Mouse (Mus musculus) hindbrain, embryonic 15.5 days (tissue): ENCODE measurements around the gene Dennd1c. TPM values are rescaled to one million over a fixed set of nuclear protein-coding genes. Genes with fewer than 3 reads are reported as not detected.

Experiments used
- ATAC-seq: fragments of 200-750 bp; cut with Nextera tagmentation; 2 replicates; pipeline ENCODE4 v1.8.0; 2017; ENCODE audit warnings: low read depth, moderate number of reproducible peaks, moderate TSS enrichment; ENCODE audit not compliant: low FRiP score
- H3K27ac ChIP-seq: fragments of 300-500 bp; sonication (generic); replicated peaks from 2 replicates; pipeline ENCODE4 v1.5.1; 2015; ENCODE audit warnings: mild to moderate bottlenecking, inconsistent platforms
- H3K27me3 ChIP-seq: fragments of 300-500 bp; sonication (generic); 2 replicates; pipeline ENCODE4 v1.6.1; 2015; ENCODE audit warnings: control low read depth, inconsistent platforms
- H3K36me3 ChIP-seq: fragments of 300-500 bp; sonication (generic); 2 replicates; pipeline ENCODE4 v1.6.1; 2015; ENCODE audit warnings: control low read depth, inconsistent platforms
- H3K4me1 ChIP-seq: fragments of 300-500 bp; sonication (generic); replicated peaks from 2 replicates; pipeline ENCODE4 v1.6.1; 2015; ENCODE audit warnings: control low read depth, inconsistent platforms
- H3K4me2 ChIP-seq: fragments of 300-500 bp; sonication (generic); 2 replicates; pipeline ENCODE4 v1.6.1; 2015; ENCODE audit warnings: moderate library complexity, mild to moderate bottlenecking, inconsistent platforms
- H3K4me3 ChIP-seq: fragments of 300-500 bp; sonication (generic); 2 replicates; pipeline ENCODE4 v1.5.1; 2015; ENCODE audit warnings: mild to moderate bottlenecking, inconsistent platforms
- H3K9ac ChIP-seq: fragments of 300-500 bp; sonication (generic); 2 replicates; pipeline ENCODE4 v1.6.1; 2015; ENCODE audit warnings: inconsistent platforms
- H3K9me3 ChIP-seq: fragments of 300-500 bp; sonication (generic); 2 replicates; pipeline ENCODE4 v1.6.1; 2016; ENCODE audit warnings: control low read depth, inconsistent platforms
- WGBS: fragments of 180-500 bp; shearing (Covaris S2); methylation state at CpG from one replicate; pipeline ENCODE4 v1.1.7; 2015; 5-methylcytosine and 5-hydroxymethylcytosine counted together
- polyA plus RNA-seq: library from polyadenylated mRNA; unstranded; fragments of >200 nt; fragmentation: Nextera tagmentation; extraction: Ambion mirVana; gene quantifications from 2 replicates; pipeline ENCODE4 v1.2.1, GENCODE M21; 2015

Gene Dennd1c
- polyA plus RNA-seq, 1 experiment from 2014 or later: 4.3 TPM

DNA sequence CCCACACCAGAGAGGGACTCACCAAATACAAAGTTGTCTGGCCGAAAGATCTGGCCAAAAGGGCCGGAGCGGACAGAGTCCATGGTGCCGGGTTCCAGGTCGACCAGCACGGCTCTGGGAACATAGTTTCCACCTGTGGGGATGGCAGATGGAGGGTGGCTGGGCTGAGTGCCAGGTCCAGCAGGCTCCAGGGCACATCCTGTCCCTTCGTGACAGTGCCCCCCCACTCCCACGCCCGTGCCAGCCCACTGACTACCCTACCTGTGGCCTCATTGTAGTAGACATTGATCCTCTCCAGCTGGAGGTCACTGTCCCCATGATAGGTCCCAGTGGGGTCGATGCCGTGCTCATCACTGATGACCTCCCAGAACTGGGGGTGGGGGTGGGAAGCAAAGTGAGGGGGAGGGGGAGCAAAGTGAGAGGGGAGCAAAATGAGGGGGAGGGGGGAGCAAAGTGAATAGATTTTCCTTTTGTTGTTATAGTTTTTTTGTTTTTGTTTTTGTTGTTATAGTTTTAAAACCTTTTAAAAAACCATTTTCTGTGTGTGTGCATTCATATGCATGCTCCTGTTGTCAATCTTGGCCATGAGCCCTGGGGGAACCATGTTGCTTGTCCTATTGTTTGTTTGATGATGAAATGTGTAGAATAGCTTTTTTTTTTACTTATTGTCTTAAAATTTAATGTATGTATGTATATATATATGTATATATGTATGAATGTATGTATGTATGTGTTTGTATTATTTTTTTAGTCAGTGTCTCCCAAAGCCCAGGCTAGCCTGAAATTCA lies 7.8 kb upstream of the Dennd1c start:
- peaks cover 30% of the 10 kb centered on the region for H3K4me1 ChIP-seq
- H3K9me3 ChIP-seq: no peaks in the 10 kb centered on the region
- peak overlapping the region; percentile 66 for H3K4me2 ChIP-seq
- no peak overlapping the region for H3K27ac ChIP-seq
- ATAC-seq: no peak
- H3K36me3 ChIP-seq: peaks cover 14% of the 10 kb centered on the region
- WGBS: 83% methylated on average over 11 of the region's 11 CpGs
- peak overlapping the region; percentile 72 for H3K9ac ChIP-seq
- no peaks in the 10 kb centered on the region for H3K27me3 ChIP-seq
- peak overlapping the region; percentile 57 for H3K4me3 ChIP-seq

DNA sequence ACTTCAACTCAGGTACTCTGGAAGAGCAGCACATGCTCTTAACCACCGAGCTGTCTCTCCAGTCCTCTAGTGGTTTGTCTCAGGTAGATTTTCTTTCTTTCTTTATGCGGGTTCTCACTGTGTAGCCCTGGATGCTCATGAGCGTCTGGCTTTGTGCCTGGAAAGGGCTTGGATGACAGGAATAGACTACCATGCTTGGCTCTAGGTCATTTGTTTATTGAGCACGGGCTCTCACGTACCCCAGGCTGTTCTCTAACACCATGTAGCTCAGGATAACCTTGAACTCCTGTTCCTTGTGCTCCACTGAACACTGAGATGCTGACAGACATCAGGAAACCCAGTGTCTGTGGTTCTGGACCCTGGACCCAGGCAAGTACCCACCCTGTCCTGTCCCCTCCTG lies 4.2 kb upstream of the Dennd1c start:
- Histone ChIP-seq H3K4me3 (no peak overlapping the region), H3K9ac (no peak overlapping the region), H3K4me1 (peaks cover 30% of the 10 kb centered on the region), H3K27me3 (no peaks in the 10 kb centered on the region), H3K4me2 (no peak overlapping the region), H3K36me3 (peaks cover 28% of the 10 kb centered on the region), H3K9me3 (no peaks in the 10 kb centered on the region), H3K27ac (no peak overlapping the region)
- ATAC-seq: no peak
- 75% methylated on average over 5 of the region's 5 CpGs for WGBS

DNA sequence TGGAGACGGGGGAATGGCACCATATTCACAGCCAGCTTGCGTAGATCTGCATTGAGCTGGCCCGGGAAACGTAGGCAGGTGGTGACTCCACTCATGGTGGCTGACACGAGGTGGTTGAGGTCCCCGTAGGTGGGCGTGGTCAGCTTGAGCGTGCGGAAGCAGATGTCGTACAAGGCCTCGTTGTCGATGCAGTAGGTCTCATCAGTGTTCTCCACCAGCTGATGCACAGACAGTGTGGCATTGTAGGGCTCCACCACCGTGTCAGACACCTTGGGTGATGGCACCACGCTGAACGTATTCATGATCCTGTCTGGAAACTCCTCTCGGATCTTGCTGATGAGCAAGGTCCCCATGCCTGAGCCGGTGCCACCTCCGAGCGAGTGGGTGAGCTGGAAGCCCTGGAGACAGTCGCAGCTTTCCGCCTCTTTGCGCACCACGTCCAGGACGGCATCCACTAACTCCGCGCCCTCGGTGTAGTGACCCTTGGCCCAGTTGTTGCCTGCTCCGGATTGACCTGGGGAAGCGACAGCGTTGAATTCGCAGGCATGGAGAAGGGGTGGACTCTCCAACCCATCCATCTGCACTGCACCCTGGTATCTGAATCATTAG lies 3.0 kb upstream of the Dennd1c start:
- WGBS: 95% methylated on average over 31 of the region's 31 CpGs
- Histone ChIP-seq H3K9ac (no peak overlapping the region), H3K9me3 (no peaks in the 10 kb centered on the region), H3K27me3 (no peaks in the 10 kb centered on the region), H3K4me3 (no peak overlapping the region), H3K36me3 (peaks cover 28% of the 10 kb centered on the region), H3K27ac (no peak overlapping the region), H3K4me2 (no peak overlapping the region), H3K4me1 (peaks cover 29% of the 10 kb centered on the region)
- ATAC-seq: no peak

DNA sequence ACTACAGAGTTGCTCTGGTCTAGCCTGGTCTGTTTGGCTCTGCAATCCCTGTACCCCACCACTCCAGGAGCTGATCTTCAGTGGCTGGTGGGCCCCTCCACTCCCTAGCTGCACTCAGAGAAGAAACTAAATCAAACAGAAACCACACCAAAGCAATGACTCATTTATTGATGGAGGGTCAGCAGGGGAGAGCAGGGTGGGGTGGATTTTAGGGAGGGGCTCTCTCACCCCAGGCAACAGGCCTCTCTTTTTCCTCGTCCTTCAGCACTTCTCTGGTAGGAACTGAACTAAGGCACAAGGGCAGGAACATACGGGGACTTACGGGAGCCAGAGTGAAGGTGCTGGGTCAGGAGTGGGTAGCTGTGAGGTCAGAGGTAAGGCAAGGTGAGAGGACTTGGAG lies 1.6 kb upstream of the Dennd1c start:
- no peak overlapping the region for H3K4me3 ChIP-seq
- H3K4me1 ChIP-seq: peaks cover 18% of the 10 kb centered on the region
- H3K27ac ChIP-seq: no peak overlapping the region
- peaks cover 28% of the 10 kb centered on the region for H3K36me3 ChIP-seq
- WGBS: 77% methylated on average over 3 of the region's 3 CpGs
- no peak for ATAC-seq
- no peak overlapping the region for H3K4me2 ChIP-seq
- no peaks in the 10 kb centered on the region for H3K9me3 ChIP-seq
- no peak overlapping the region for H3K9ac ChIP-seq
- no peaks in the 10 kb centered on the region for H3K27me3 ChIP-seq

DNA sequence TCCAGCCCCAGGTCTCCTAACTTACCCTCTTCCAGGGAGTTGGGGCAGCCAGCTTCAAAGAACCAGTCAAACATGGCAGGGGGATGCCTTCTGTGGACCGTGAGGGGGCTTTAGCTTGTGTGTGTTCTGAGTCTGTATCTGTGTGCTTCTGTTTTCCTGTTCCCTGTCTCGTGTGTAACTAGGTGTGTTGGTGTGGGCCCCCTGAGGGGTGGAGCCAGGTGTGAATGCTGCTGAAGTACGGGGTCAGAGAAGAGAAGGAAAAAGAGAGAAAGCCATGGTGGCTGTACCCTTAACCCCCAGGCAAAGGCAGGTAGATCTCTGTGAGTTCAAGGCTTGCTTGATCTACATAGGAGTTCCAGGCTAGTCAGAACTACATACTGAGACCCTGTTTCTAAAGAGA lies 1.4 kb downstream of the Dennd1c start:
- Histone ChIP-seq H3K9ac (no peak overlapping the region), H3K27ac (no peak overlapping the region), H3K4me3 (no peak overlapping the region), H3K36me3 (peaks cover 22% of the 10 kb centered on the region), H3K4me1 (no peaks in the 10 kb centered on the region), H3K9me3 (no peaks in the 10 kb centered on the region), H3K27me3 (no peaks in the 10 kb centered on the region), H3K4me2 (no peak overlapping the region)
- no peak for ATAC-seq
- 56% methylated on average over 3 of the region's 3 CpGs for WGBS

DNA sequence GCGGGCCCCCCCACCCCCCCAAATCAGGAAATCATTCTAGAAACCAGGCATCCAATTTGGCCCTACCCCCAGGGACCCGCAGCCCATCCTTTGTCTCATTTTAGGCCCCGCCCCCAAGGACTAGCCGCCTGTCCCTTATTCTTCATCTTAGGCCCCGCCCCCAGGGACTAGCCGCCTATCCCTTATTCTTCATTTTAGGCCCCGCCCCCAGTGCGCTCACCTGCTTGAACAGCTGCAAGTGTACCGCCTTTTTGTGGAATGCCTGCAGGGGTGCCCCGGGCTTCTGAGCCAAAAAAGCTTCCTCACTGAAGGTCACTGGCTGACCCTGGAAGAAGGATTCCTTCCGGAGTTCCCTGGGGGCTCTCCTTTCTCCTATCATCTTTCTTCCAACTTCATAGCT lies 7.6 kb downstream of the Dennd1c start:
- peak overlapping the region; percentile 18 for H3K4me3 ChIP-seq
- no peaks in the 10 kb centered on the region for H3K27me3 ChIP-seq
- H3K36me3 ChIP-seq: no peaks in the 10 kb centered on the region
- ATAC-seq: peak; percentile 53; the same call in 1 of the 2 replicates
- no peak overlapping the region for H3K27ac ChIP-seq
- no peaks in the 10 kb centered on the region for H3K4me1 ChIP-seq
- H3K9ac ChIP-seq: no peak overlapping the region
- peak overlapping the region; percentile 44 for H3K4me2 ChIP-seq
- WGBS: 3% methylated on average over 11 of the region's 11 CpGs
- H3K9me3 ChIP-seq: no peaks in the 10 kb centered on the region

DNA sequence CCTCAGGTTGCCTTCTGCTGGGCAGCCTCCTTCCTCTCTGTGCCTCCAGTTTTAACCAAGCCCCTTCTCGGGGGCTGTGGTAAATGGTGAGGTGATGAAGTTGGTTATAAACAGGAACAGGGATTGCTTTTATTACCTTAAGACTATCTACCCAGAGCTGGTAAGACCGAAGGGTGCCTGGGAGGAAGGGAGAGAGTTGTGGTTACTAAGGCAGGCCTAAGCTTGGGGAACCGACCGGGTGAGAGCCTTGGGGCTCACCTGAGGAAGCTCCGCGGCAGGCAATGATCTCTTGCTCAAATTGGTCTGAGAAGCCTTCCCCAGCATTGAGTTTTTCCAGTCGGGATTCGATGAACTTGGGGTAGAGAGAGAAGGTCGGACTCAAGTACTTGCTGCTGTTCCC lies 8.0 kb downstream of the Dennd1c start:
- WGBS: 12% methylated on average over 9 of the region's 9 CpGs
- H3K27me3 ChIP-seq: no peaks in the 10 kb centered on the region
- no peaks in the 10 kb centered on the region for H3K9me3 ChIP-seq
- H3K36me3 ChIP-seq: no peaks in the 10 kb centered on the region
- H3K4me1 ChIP-seq: no peaks in the 10 kb centered on the region
- no peak overlapping the region for H3K27ac ChIP-seq
- peak overlapping the region; percentile 44 for H3K4me2 ChIP-seq
- no peak overlapping the region for H3K9ac ChIP-seq
- ATAC-seq: 0 out of 2 replicates have a peak, but pooled peaks have one; percentile 25
- peak overlapping the region; percentile 18 for H3K4me3 ChIP-seq

DNA sequence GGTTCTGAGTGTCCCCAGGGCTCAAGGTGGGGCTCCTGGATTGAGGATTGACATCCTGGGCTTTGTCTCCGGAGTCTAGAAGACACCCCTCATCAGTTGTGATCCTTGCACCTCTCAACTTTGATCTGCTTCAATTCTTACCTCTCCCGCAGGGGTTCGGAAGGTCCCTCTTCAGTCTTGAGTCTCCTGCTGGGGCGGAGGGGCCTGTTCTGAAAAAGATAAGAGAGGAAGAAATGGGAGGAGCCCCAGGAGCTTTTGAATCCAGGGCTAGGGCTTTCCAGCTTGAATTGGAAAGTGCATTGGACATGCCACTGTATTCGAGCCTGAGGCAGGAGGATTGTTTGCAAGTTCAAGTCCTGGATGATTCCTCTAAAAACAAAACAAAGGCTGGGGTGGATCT lies 11.4 kb downstream of the Dennd1c start:
- H3K4me2 ChIP-seq: no peak overlapping the region
- H3K27me3 ChIP-seq: peaks cover 20% of the 10 kb centered on the region
- H3K9me3 ChIP-seq: no peaks in the 10 kb centered on the region
- no peak overlapping the region for H3K9ac ChIP-seq
- no peak overlapping the region for H3K27ac ChIP-seq
- H3K36me3 ChIP-seq: no peaks in the 10 kb centered on the region
- peaks cover 8% of the 10 kb centered on the region for H3K4me1 ChIP-seq
- no peak overlapping the region for H3K4me3 ChIP-seq
- ATAC-seq: no peak
- WGBS: 63% methylated on average over 5 of the region's 5 CpGs

DNA sequence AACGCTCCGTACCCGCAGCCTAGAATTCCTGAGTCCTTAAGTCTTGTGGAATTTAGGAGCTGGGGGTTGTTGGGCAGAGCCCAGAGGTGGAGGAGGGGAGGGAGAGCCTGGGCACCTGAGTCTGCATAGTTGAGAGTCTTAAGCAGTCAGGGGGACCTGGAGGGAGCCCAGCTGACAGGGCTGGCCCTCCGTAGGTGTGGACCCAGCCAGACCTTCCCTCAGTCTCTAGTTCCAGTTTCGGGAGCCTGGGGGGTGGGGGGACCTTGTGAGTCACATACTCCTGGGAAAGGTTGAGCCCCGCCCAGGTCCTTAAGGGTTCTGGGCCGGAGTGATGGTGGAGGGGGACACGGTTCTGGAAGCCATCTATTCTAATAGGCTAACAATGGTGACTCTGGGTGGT lies 15.3 kb downstream of the Dennd1c start:
- Histone ChIP-seq H3K4me1 (peaks cover 28% of the 10 kb centered on the region), H3K9ac (no peak overlapping the region), H3K27ac (no peak overlapping the region), H3K4me3 (no peak overlapping the region), H3K27me3 (peaks cover 25% of the 10 kb centered on the region), H3K4me2 (no peak overlapping the region), H3K36me3 (no peaks in the 10 kb centered on the region), H3K9me3 (no peaks in the 10 kb centered on the region)
- WGBS: 12% methylated on average over 8 of the region's 8 CpGs
- ATAC-seq: no peak

DNA sequence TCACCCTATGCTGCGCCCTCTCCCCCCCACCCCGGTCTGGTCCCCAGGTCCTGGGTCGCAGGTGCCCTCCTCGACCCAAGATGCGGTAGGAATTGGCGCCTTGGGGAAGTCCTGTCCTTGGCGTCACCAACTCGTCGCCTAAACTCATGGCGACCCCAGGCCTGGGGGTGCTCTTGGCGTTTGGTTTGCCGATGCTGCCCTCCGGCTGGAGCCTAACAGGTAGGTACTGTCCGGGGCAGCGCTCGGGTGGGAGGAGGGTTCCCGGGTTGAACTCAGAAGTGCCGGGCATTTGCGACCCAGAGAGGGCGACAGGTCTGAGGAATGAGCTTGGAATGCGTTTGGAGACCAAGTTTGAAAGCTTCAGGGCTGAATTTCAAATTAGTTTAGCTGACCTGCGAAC lies 15.8 kb downstream of the Dennd1c start:
- ATAC-seq: no peak
- Histone ChIP-seq H3K9me3 (no peaks in the 10 kb centered on the region), H3K4me3 (peak overlapping the region; percentile 39), H3K27ac (no peak overlapping the region), H3K4me1 (peaks cover 32% of the 10 kb centered on the region), H3K4me2 (peak overlapping the region; percentile 65), H3K9ac (no peak overlapping the region), H3K27me3 (peaks cover 25% of the 10 kb centered on the region), H3K36me3 (no peaks in the 10 kb centered on the region)
- under 1% methylated on average over 22 of the region's 22 CpGs for WGBS

DNA sequence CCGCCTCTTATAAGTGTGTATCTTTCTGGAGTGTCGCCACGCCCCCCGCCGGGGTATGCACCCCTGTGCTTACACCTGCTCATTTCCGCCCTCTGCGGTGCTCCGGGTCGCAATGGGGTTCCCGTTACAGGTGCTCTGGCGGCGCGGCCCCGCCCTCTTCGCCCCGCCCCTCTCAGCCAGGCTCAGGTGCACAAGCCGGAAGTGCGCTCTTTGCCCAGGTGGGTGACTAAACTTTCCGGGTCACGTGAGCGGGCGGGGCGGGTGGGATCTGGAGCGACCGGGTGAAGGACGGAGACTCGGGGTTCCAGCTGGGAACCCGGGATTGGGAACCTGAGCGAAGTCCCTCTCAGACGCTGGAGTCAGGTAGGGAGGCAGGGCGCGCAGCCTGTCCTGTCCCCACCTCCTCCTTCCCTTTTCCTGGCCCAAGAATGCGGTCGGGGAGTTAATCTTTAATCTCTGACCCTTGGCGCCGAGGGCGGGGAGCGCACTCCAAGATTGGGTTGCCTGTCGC lies 16.2 kb downstream of the Dennd1c start:
- Histone ChIP-seq H3K9ac (peak overlapping the region; percentile 17; the same call in 1 of the 2 replicates), H3K4me1 (peaks cover 32% of the 10 kb centered on the region)
- WGBS: 2% methylated on average over 38 of the region's 39 CpGs

DNA sequence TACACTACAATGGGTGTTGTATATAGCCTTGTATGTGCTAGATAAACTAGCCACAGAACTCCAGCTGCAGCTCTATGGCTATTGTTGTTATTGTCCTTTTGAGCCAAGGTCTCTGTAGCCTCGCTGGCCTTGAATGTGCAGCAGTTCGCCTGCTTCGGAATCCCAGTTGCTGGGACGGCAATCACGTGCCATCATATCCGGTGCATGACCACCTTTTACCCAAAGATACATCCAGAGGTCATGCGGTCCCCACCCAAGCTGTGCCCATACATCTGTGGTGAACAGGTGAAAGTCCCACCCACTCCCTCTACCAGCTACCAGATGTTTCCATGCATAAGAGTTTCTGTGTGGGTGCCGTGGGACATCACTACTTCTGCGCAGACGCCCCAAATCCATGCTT lies 17.2 kb downstream of the Dennd1c start:
- Histone ChIP-seq H3K27ac (no peak overlapping the region), H3K36me3 (no peaks in the 10 kb centered on the region; the same call in 1 of the 2 replicates), H3K9ac (no peak overlapping the region), H3K4me3 (peak overlapping the region; percentile 94), H3K9me3 (no peaks in the 10 kb centered on the region), H3K27me3 (peaks cover 25% of the 10 kb centered on the region), H3K4me2 (peak overlapping the region; percentile 72), H3K4me1 (peaks cover 32% of the 10 kb centered on the region)
- ATAC-seq: no peak
- WGBS: 42% methylated on average over 10 of the region's 10 CpGs

More for the DNA sequence above, 16.2 kb downstream of the Dennd1c start:
- Histone ChIP-seq H3K4me2 (peak overlapping the region; percentile 65), H3K36me3 (no peaks in the 10 kb centered on the region), H3K4me3 (peak overlapping the region; percentile 39), H3K9me3 (no peaks in the 10 kb centered on the region), H3K27me3 (peaks cover 25% of the 10 kb centered on the region), H3K27ac (no peak overlapping the region)
- no peak for ATAC-seq
